Mouse (Mus musculus) brain, embryonic 14.5 days (tissue): ENCODE results near the gene Mthfsl.
"Not testable (repeated sequence)": the region's sequence is repeated elsewhere in the genome, so short reads cannot be mapped to it uniquely, and the experiment has no call there.

Experiments
- CTCF ChIP-seq: fragments of 200-500 bp; IDR thresholded peaks from 2 replicates; pipeline ENCODE4 v1.5.1; 2012; ENCODE audit warnings: inconsistent platforms, mild to moderate bottlenecking, moderate library complexity, borderline replicate concordance; ENCODE audit not compliant: insufficient read depth, insufficient read length; ENCODE audit errors: extremely low read depth
- POLR2A ChIP-seq: fragments of 200-500 bp; IDR thresholded peaks from 2 replicates; pipeline ENCODE4 v1.6.1; 2012; ENCODE audit warnings: mild to moderate bottlenecking, inconsistent platforms, borderline replicate concordance; ENCODE audit not compliant: poor library complexity, insufficient read depth, insufficient read length, severe bottlenecking; ENCODE audit errors: extremely low read depth

GRCm38 (mm10) chr9:88728311-88728710 is 8.2 kb upstream of the Mthfsl start:
- TF ChIP-seq POLR2A, CTCF: not testable (repeated sequence)
